Mouse (Mus musculus) thymus, postnatal 36 days (tissue): ENCODE measurements around the gene Snhg11.
A peak's percentile ranks its signal among the peaks of the same experiment; 100 is the strongest.
"Not testable (repeated sequence)": the region's sequence is repeated elsewhere in the genome, so short reads cannot be mapped to it uniquely, and the experiment has no call there.

Source experiments
- DNase-seq, 2 experiments: peaks; one replicate each; pipeline ENCODE4 v3.0.0; 2022; ENCODE audit warnings: mixed read lengths in 2 of 2

The Snhg11 gene

DNA sequence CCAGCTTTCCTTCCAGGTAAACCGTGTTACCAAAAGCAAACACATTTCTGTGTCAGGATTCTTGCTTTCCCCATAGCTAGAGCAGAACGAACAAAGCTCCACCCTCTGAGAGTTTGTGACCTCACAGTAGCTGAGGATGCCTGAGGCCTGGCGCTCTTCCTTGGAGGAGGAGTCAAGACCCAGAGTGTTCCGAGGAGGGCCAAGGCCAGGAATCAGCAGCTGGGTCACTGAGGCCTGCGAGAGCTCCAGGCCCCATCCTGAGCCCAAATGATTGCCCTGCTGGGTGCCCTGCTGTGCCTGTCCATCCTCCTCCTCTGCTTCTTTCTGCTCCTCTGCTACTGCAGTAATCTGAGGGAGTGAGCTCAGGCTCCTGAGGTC, 5.3 kb upstream of the Snhg11 start:
- no peak for DNase-seq

- no peak for DNase-seq
Observed at GRCm38 (mm10) chr2:158373061-158373460, 2.4 kb upstream of the Snhg11 start.

DNA sequence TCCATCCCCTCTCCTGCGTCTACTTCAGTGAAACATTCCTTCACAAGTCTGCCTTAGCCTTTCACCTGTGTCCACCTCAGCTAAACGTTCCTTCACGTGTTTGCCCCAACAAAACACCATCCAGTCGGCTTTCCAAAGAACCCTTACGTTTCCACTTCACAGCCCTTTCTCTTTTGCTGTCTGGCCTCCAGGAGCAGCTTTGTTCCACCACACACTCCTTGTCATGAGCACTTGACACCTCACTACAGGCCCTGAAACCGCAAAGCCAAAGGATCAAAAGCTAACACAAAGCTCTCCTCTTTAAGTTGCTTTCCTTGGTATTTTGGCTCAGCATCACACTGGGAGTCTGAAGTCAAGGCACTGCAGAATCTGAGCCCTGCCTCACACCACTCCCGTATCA, 1.9 kb upstream of the Snhg11 start:
- DNase-seq: no peak

GRCm38 (mm10) chr2:158376123-158376687, 767 bp downstream of the Snhg11 start:
- no peak for DNase-seq

- DNase-seq: no peak
Observed at GRCm38 (mm10) chr2:158376798-158377197, 1.4 kb downstream of the Snhg11 start.

DNA sequence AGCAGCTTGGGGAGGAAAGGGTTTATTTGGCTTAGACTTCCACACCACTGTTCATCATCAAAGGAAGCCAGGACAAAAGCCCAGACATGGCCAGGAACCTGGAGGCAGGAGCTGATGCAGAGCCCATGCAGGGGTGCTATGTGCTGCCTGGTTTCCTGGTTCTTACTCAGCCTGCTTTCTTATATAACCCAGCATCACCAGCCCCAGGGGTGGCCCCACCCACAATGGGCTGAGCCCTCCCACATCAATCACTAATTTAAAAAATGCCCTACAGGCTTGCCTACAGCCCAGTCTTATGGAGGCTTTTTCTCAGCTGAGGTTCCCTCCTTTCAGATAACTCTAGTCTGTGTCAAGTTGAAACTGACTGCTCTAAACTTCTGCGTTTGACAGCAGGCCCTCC, 2.4 kb downstream of the Snhg11 start:
- DNase-seq: no peak

- peak; percentile 38 to 44 for DNase-seq
Observed at GRCm38 (mm10) chr2:158379354-158380078, 4.1 kb downstream of the Snhg11 start.

DNA sequence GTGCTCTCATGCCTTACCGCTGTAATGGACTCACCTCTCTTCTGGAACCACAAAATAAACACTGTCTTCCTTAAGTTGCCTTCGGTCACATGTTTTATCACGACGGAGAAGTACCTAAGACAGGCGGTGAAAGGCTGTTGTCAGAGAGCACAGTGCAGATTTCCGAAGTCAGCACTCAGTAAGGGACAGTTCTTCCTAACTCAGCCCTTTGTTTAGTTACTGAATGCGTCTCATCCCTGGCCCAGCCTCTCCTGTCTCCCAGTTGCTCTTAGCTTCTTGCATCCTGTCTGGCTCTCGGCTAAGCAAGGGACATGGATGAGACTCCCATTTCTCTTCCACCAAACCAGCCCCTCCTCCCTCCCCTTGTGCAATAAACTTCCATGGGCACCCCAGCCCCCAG, 10.6 kb downstream of the Snhg11 start:
- DNase-seq: no peak

DNA sequence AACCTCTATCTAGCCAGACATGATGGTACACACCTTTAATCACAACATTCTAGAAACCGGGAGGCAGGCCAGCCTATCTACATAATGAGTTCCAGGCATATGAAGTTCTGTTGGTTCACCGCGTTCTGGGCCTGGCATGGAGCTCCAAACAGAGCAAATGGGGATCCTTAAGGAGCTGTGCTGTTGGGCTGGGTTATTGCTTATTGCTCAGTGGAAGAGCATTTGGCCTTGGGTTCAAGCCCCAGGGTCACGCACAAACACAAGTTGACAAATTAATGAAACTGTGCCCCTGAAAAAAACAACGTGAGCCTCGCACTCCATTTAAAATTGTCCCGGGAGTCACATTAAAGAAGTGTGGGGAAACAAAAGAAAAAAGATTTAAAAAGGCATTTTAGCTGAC, 14.0 kb downstream of the Snhg11 start:
- DNase-seq: no peak

GRCm38 (mm10) chr2:158396369-158396768, 20.9 kb downstream of the Snhg11 start:
- no peak for DNase-seq

DNA sequence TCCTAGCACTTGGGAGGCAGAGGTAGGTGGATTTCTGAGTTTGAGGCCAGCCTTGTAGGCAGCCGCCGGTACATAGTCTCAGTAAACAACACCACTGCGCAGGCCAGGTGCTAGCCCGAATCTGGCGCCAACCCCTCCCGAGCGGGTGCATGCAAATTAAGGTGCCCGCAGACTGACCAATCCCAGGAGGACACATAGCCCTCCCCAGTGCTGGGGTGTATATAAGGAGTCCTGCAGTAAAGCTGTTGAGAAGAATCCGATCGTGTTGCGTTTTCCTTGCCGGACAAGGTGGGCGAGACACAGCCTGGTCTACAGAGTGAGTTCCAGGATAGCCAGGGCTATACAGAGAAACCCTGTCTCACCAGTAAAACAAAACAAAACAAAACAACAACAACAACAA, 21.7 kb downstream of the Snhg11 start:
- not testable (repeated sequence) for DNase-seq

DNA sequence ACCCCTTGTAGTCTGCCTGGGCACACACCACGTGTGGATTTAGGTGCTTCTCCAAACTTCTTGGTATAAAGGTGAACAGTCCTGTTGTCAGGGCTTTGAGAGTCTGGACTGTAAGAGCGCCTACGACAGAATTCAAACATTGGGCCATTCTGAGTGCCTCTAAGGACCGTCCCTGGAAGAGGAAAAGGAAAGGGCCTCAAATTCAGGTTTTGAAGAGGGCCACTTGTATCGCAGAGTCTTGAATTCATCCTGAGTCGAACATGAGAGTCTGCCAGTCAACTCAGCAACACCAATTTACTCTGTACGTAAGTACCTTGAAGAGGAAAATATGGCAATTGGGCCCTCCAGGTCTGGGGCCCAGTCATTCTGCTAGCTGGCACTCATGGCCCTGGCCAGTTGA, 27.5 kb downstream of the Snhg11 start:
- no peak for DNase-seq

DNA sequence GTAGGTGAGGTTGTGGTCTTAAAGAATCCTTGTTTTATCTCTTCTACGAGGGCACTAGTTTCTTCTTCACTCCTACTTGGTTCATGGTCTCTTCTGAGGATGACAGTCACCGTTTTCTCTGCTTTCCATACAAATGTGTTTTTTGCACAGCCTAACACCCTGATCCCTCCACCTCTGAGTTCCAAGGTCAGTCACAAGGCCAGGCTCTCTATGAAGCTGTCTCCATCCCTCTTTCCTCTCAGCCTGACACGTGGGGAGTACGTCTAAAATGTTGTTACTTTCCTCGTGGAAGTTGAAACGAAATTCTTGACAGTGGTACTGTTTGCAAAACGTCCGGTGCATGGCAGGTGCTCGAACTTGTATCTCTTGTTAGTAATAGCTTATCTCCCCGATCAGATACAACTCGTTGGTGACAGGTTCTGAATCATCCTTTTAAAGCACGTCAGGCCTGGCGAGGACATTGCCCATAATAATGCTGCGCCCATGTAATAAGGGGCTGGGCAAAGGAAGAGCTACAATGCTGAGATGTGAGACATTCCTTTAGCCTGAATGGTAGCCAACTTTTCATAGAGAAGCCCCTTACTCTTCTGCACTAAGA, 33.7 kb downstream of the Snhg11 start:
- DNase-seq: no peak

GRCm38 (mm10) chr2:158409595-158410021, 34.2 kb downstream of the Snhg11 start, which contains the start of gene Ralgapb:
Gene Ralgapb (plus strand): TSS chr2:158409848.
- DNase-seq: peak; percentile 97 to 99

DNA sequence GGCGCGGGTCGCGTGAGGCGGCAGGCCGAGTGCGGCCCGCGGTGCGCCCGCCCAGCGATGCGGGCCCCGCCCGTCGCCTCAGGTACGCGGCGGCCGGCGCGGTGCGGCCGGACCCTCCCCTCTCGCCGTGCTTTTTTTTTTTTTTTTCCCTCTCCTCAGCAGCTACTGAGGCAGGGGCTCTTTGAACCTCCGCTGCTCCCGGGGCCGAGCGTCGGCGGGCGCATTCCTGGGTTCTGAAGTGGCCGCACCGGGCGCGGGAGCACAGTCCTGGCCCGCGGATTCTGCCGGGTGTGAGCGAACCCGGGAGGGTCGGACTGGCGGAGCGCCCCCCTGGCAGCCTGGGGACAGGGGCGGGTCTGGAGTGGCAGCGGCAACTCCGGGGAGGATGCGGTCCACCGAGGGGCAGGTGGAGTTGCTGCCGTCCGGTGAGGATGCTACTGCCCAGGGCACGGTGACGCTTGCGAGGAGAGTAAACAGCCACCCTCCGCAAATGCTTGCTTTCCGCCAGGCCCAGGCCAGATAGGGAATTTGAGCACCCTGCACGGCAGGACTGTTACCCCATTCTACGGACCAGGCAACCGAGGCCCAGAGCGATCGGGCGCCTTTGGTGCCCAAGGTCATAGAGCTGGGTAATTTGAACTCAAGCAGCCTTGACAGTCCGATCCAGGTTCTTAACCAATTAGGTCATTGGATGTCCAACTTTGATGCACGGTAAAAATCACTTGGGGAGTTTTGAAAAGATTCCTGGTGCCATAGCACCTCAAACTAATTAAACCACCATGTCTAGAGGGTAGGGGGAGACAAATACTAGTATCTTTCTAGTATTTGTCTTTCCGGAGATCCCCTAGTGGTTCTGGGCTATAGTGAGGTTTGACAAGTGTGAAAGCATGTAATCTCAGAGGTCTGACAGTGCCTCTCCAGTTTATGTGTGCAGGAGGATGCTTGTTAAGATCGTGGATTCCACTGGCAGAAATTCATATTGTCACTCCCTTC, 34.9 kb downstream of the Snhg11 start:
- DNase-seq: peak; percentile 42 to 64

- DNase-seq: no peak
Observed at GRCm38 (mm10) chr2:158413240-158413639, 37.8 kb downstream of the Snhg11 start.

GRCm38 (mm10) chr2:158415826-158416225, 40.4 kb downstream of the Snhg11 start:
- no peak for DNase-seq

- no peak for DNase-seq
Observed at GRCm38 (mm10) chr2:158418663-158419062, 43.2 kb downstream of the Snhg11 start.
